Mouse (Mus musculus) MEL (cell line): ENCODE measurements around the gene Negr1. TPM values are rescaled to one million over a fixed set of nuclear protein-coding genes. Genes with fewer than 3 reads are reported as not detected.

Experiments
- DNase-seq: peaks from one replicate; pipeline ENCODE4 v3.0.0; 2011; ENCODE audit warnings: low read depth, low spot score
- H3K27ac ChIP-seq: 2 replicates; pipeline ENCODE4 v1.5.1; 2012; ENCODE audit warnings: low read depth, mild to moderate bottlenecking, control low read depth, low read length, moderate library complexity; ENCODE audit not compliant: control insufficient read depth
- H3K27me3 ChIP-seq, 2 experiments: fragments of 150-350 bp in 1 of 2; sonication (generic) in 1 of 2; 2 replicates each; pipeline ENCODE4 v1.6.1; 2012; ENCODE audit warnings: low read length in 2 of 2, mild to moderate bottlenecking in 2 of 2, improper control_type of control experiment in 1 of 2, moderate library complexity in 1 of 2; ENCODE audit not compliant: insufficient read depth in 2 of 2, control insufficient read depth in 1 of 2
- H3K36me3 ChIP-seq, 2 experiments: 2 replicates each; pipeline ENCODE4 v1.6.1; 2012 to 2014; ENCODE audit warnings: low read length in 2 of 2, improper control_type of control experiment in 1 of 2, inconsistent platforms in 1 of 2, mild to moderate bottlenecking in 1 of 2; ENCODE audit not compliant: insufficient read depth in 2 of 2, control insufficient read depth in 1 of 2
- H3K4me1 ChIP-seq, 2 experiments: fragments of 150-350 bp in 1 of 2; sonication (generic) in 1 of 2; 2 replicates each; pipeline ENCODE4 v1.6.1; 2012; ENCODE audit warnings: low read length in 2 of 2, improper control_type of control experiment in 1 of 2, mild to moderate bottlenecking in 1 of 2; ENCODE audit not compliant: insufficient read depth in 2 of 2, control insufficient read depth in 1 of 2
- H3K4me3 ChIP-seq, 2 experiments: fragments of 150-350 bp in 1 of 2; sonication (generic) in 1 of 2; 2 replicates each; pipeline ENCODE4 v1.5.1; 2012; ENCODE audit warnings: low read depth in 2 of 2, low read length in 2 of 2, mild to moderate bottlenecking in 2 of 2, moderate library complexity in 2 of 2, control low read depth in 1 of 2, improper control_type of control experiment in 1 of 2; ENCODE audit not compliant: control insufficient read depth in 1 of 2, insufficient read depth in 1 of 2
- H3K79me2 ChIP-seq: 2 replicates; pipeline ENCODE4 v1.6.1; 2012; ENCODE audit warnings: mild to moderate bottlenecking, low read length, moderate library complexity; ENCODE audit not compliant: control insufficient read depth, poor library complexity, insufficient read depth
- H3K9ac ChIP-seq: 2 replicates; pipeline ENCODE4 v1.6.1; 2012; ENCODE audit warnings: low read depth, mild to moderate bottlenecking, control low read depth, low read length, moderate library complexity; ENCODE audit not compliant: control insufficient read depth, poor library complexity, severe bottlenecking
- H3K9me3 ChIP-seq: fragments of 150-350 bp; sonication (generic); replicated peaks from 2 replicates; pipeline ENCODE4 v1.6.1; 2012; ENCODE audit warnings: mild to moderate bottlenecking, low read length, improper control_type of control experiment, moderate library complexity; ENCODE audit not compliant: insufficient read depth
- BHLHE40 ChIP-seq: IDR thresholded peaks from 2 replicates; pipeline ENCODE4 v1.6.1; 2012; ENCODE audit warnings: low read depth, mild to moderate bottlenecking, inconsistent platforms, low read length, improper control_type of control experiment, borderline replicate concordance
- CHD2 ChIP-seq: IDR thresholded peaks from 2 replicates; pipeline ENCODE4 v1.6.1; 2011; ENCODE audit warnings: low read length, improper control_type of control experiment
- E2F4 ChIP-seq: IDR thresholded peaks from 2 replicates; pipeline ENCODE4 v1.6.1; 2011; ENCODE audit warnings: low read depth, low read length, improper control_type of control experiment, borderline replicate concordance
- ELF1 ChIP-seq: IDR thresholded peaks from 2 replicates; pipeline ENCODE4 v1.6.1; 2014; ENCODE audit warnings: low read depth, mild to moderate bottlenecking, inconsistent platforms, low read length, improper control_type of control experiment, moderate library complexity
- ETS1 ChIP-seq: IDR thresholded peaks from 2 replicates; pipeline ENCODE4 v1.6.1; 2012; ENCODE audit warnings: low read depth, mild to moderate bottlenecking, inconsistent platforms, low read length, improper control_type of control experiment, moderate library complexity
- GABPA ChIP-seq: IDR thresholded peaks from 2 replicates; pipeline ENCODE4 v1.6.1; 2012; ENCODE audit warnings: low read depth, mild to moderate bottlenecking, inconsistent platforms, low read length, improper control_type of control experiment, moderate library complexity
- HCFC1 ChIP-seq: IDR thresholded peaks from 2 replicates; pipeline ENCODE4 v1.6.1; 2012; ENCODE audit warnings: low read depth, mild to moderate bottlenecking, inconsistent platforms, low read length, improper control_type of control experiment, moderate library complexity
- KAT2A ChIP-seq: conservative IDR thresholded peaks from 2 replicates; pipeline ENCODE4 v1.6.1; 2012; ENCODE audit warnings: low read depth, low read length, improper control_type of control experiment, inconsistent platforms
- MEF2A ChIP-seq: IDR thresholded peaks from 2 replicates; pipeline ENCODE4 v1.6.1; 2014; ENCODE audit warnings: low read depth, mild to moderate bottlenecking, inconsistent platforms, low read length, improper control_type of control experiment; ENCODE audit not compliant: poor library complexity, insufficient replicate concordance, severe bottlenecking; ENCODE audit errors: extremely low read depth
- MXI1 ChIP-seq: IDR thresholded peaks from 2 replicates; pipeline ENCODE4 v1.6.1; 2011; ENCODE audit warnings: mild to moderate bottlenecking, low read depth, low read length, improper control_type of control experiment
- NELFE ChIP-seq: IDR thresholded peaks from 2 replicates; pipeline ENCODE4 v1.6.1; 2011; ENCODE audit warnings: low read depth, low read length, improper control_type of control experiment
- NRF1 ChIP-seq: IDR thresholded peaks from 2 replicates; pipeline ENCODE4 v1.6.1; 2014; ENCODE audit warnings: low read depth, mild to moderate bottlenecking, inconsistent platforms, low read length, improper control_type of control experiment, moderate library complexity; ENCODE audit not compliant: poor library complexity, insufficient read depth, severe bottlenecking
- POLR2A ChIP-seq, 2 experiments: IDR thresholded peaks; 2 replicates each; pipeline ENCODE4 v1.6.1; 2011 to 2012; ENCODE audit warnings: low read length in 2 of 2, mild to moderate bottlenecking in 2 of 2, control low read depth in 1 of 2, improper control_type of control experiment in 1 of 2, low read depth in 1 of 2, moderate library complexity in 1 of 2; ENCODE audit not compliant: control insufficient read depth in 1 of 2, insufficient read depth in 1 of 2, poor library complexity in 1 of 2
- POLR2AphosphoS5 ChIP-seq: IDR thresholded peaks from 2 replicates; pipeline ENCODE4 v1.6.1; 2012; ENCODE audit warnings: low read depth, borderline replicate concordance, mild to moderate bottlenecking, inconsistent platforms, low read length, moderate library complexity, mixed read lengths
- RAD21 ChIP-seq: IDR thresholded peaks from 2 replicates; pipeline ENCODE4 v1.6.1; 2011; ENCODE audit warnings: mild to moderate bottlenecking, low read depth, low read length, improper control_type of control experiment
- RCOR1 ChIP-seq: IDR thresholded peaks from 2 replicates; pipeline ENCODE4 v1.6.1; 2012; ENCODE audit warnings: low read depth, mild to moderate bottlenecking, inconsistent platforms, low read length, improper control_type of control experiment
- SIN3A ChIP-seq: IDR thresholded peaks from 2 replicates; pipeline ENCODE4 v1.6.1; 2012; ENCODE audit warnings: low read length, improper control_type of control experiment, inconsistent platforms
- TAL1 ChIP-seq: IDR thresholded peaks from 2 replicates; pipeline ENCODE4 v1.6.1; 2012; ENCODE audit warnings: mild to moderate bottlenecking, inconsistent platforms, low read length, moderate library complexity, mixed read lengths
- TBP ChIP-seq: IDR thresholded peaks from 2 replicates; pipeline ENCODE4 v1.8.0; 2011; ENCODE audit warnings: low read depth, low read length, improper control_type of control experiment
- TCF12 ChIP-seq: IDR thresholded peaks from 2 replicates; pipeline ENCODE4 v1.6.1; 2014; ENCODE audit warnings: low read depth, mild to moderate bottlenecking, inconsistent platforms, low read length, improper control_type of control experiment, moderate library complexity
- USF1 ChIP-seq: IDR thresholded peaks from 2 replicates; pipeline ENCODE4 v1.6.1; 2014; ENCODE audit warnings: low read depth, mild to moderate bottlenecking, inconsistent platforms, low read length, improper control_type of control experiment, moderate library complexity
- ZC3H11A ChIP-seq: IDR thresholded peaks from 2 replicates; pipeline ENCODE4 v1.6.1; 2012; ENCODE audit warnings: low read depth, mild to moderate bottlenecking, inconsistent platforms, low read length, improper control_type of control experiment
- ZNF384 ChIP-seq: IDR thresholded peaks from 2 replicates; pipeline ENCODE4 v1.6.1; 2012; ENCODE audit warnings: low read depth, mild to moderate bottlenecking, inconsistent platforms, low read length, improper control_type of control experiment
- polyA plus RNA-seq, 2 experiments: library from polyadenylated mRNA; stranded (reverse) in 1 of 2; unstranded in 1 of 2; fragments of >175 nt in 1 of 2; fragments of >200 nt in 1 of 2; gene quantifications; 2 replicates each; pipeline versions ENCODE4 v1.2.1 to v1.2.4; 2012; ENCODE audit warnings: low replicate concordance in 2 of 2, low read depth in 1 of 2; ENCODE audit not compliant: insufficient read length in 2 of 2, insufficient read depth in 1 of 2, missing spikeins in 1 of 2
- total RNA-seq: library from RNA; depleted of rRNA; stranded (reverse); fragments of 300-350 nt; gene quantifications from 2 replicates; pipeline ENCODE4 v1.2.3, GENCODE M21; 2012

Gene Negr1
- total and polyA plus RNA-seq, 3 experiments = not detected

- Histone ChIP-seq H3K27ac (no peak overlapping the region), H3K4me1 (no peaks in the 10 kb centered on the region), H3K27me3 (no peaks in the 10 kb centered on the region)
Observed at GRCm38 (mm10) chr3:156851921-156852320, 290.3 kb downstream of the Negr1 start.

DNA sequence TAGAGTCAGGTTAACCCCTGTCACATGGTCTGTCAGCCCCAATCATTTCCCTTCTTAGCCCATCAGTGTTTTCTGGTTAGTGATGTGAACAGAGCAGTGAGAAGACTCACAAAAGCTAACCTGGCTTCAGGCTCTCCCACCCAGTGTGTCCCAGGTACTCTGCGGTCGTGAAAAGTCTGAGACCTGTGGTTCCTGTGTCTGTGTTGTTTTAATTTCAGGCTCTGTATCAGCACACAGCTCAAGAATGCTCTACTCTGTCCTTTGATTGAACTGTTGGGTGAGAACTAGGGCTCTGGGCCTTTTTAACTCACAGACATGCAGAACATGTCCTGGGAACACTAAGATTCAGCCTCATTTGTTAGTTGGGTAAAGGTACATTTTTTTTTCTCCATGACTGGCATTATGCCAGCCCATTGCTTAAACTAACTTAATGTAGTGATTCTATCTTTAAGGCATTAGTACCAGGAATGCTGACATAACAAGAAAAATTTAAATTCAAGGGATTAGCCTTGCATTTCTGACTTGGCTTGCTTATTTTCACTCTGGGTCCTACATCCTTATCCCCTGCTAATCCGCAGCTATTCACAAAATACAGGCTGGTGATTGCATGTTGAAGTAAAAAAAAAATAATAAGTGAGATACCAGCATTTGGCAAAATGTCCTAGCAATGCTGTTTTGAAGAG lies 308.8 kb downstream of the Negr1 start:
- Histone ChIP-seq H3K4me1 (no peaks in the 10 kb centered on the region), H3K4me3 (no peak overlapping the region), H3K79me2 (no peaks in the 10 kb centered on the region), H3K27ac (no peak overlapping the region), H3K9ac (no peak overlapping the region), H3K36me3 (no peaks in the 10 kb centered on the region), H3K9me3 (no peaks in the 10 kb centered on the region), H3K27me3 (no peaks in the 10 kb centered on the region)
- TF ChIP-seq SIN3A = no peak
- no peak for TF ChIP-seq TAL1
- no peak for TF ChIP-seq MXI1
- no peak for TF ChIP-seq TBP
- no peak for TF ChIP-seq RAD21
- no peak for TF ChIP-seq HCFC1
- TF ChIP-seq MEF2A = no peak
- TF ChIP-seq E2F4 = no peak
- TF ChIP-seq TCF12 = no peak
- TF ChIP-seq RCOR1 = no peak
- TF ChIP-seq NELFE = no peak
- no peak for TF ChIP-seq NRF1
- no peak for TF ChIP-seq POLR2A (IDR thresholded peaks at IDR 0.05; ENCODE audit: control insufficient read depth in 1 of 2, insufficient read depth in 1 of 2, low read depth in 1 of 2, low read length in 2 of 2, poor library complexity in 1 of 2)
- no peak for TF ChIP-seq POLR2AphosphoS5
- TF ChIP-seq BHLHE40 = no peak
- no peak for TF ChIP-seq GABPA
- no peak for TF ChIP-seq USF1
- TF ChIP-seq ETS1 = no peak
- DNase-seq = no peak

More at GRCm38 (mm10) chr3:156851921-156852320, 290.3 kb downstream of the Negr1 start:
- H3K4me3 ChIP-seq = no peak overlapping the region
- no peak overlapping the region for H3K9ac ChIP-seq
- no peak for DNase-seq
- no peaks in the 10 kb centered on the region for H3K9me3 ChIP-seq
- no peak for TF ChIP-seq TCF12
- TF ChIP-seq USF1 = no peak
- no peak for TF ChIP-seq MXI1
- TF ChIP-seq MEF2A = no peak
- TF ChIP-seq KAT2A = no peak
- TF ChIP-seq ELF1 = no peak
- TF ChIP-seq TAL1 = no peak
- no peak for TF ChIP-seq BHLHE40
- no peak for TF ChIP-seq CHD2
- no peak for TF ChIP-seq TBP
- TF ChIP-seq ZNF384 = no peak
- no peak for TF ChIP-seq ZC3H11A
- TF ChIP-seq, all 39 proteins: peak for 0
- no peaks in the 10 kb centered on the region for H3K36me3 ChIP-seq
- H3K79me2 ChIP-seq = no peaks in the 10 kb centered on the region
